8 mouse cellular contexts compared by ENCODE assay signal in the genomic region with DNA sequence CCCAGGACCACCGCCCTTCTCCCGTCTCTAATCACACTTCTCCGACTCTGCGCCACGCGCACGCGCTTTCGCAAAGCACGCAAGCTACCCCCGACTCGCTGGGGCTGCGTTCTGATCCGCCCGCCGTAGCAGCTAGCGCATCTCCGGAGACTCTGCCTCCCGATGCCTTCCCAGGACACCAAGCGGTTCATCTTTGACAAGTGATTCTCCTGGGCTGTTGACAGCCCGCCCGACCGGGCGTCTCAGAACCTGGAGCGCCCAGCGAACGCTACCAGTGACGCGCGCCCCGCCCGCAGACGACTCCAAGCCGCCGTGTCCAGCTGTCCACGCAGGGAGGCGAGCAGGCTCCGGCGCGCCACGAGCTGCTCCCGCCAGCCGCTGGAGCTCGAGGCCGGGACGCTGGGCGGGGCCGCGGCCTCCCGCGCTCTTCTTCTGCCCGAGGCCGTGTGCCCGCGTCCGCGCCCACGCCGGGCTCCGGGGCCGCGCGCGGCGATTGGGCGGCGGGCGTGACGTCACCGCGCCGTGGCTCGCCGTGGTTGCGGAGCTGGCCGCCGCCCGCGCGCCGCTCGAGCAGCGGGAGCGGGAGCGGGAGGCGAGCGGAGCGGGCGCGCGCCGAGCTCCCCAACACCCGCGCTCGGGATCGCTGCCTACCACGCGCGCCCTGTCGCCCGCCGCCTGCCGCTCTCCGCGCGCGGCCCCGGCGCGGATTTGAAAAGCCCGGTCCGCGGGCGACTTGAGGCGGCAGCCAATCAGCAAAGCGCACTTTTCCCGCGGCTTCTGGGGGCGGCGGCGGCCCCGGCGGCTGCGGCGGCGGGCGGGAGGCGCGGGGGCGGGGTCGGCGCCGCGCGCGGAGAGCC. TPM values are rescaled to one million over a fixed set of nuclear protein-coding genes. Genes with fewer than 3 reads are reported as not detected.
DNase-seq lines count a peak whose midpoint lies in the region; ATAC-seq and TF ChIP-seq lines count a peak whose summit lies in the region.

Gene Nsd2, plus strand, starts transcription at position 850 of the 857 bp plus-strand sequence.

- no peak for TF ChIP-seq CTCF in G1E (IDR thresholded peaks at IDR 0.05; ENCODE audit: low read depth, low read length)
- no peak for TF ChIP-seq CTCF in forebrain, postnatal 0 days (IDR thresholded peaks at IDR 0.05; ENCODE audit: low read depth)

- peak within 1 kb of the TSS; percentile 98 for H3K9ac ChIP-seq in forebrain, postnatal 0 days
- H3K9ac ChIP-seq in lung, embryonic 16.5 days (ENCODE audit: low read length), result peak within 1 kb of the TSS; percentile 99

- ATAC-seq in G1E (ENCODE audit: extremely low read depth, insufficient number of reproducible peaks, low FRiP score, poor library complexity, severe bottlenecking), result 0 out of 2 replicates have a peak, but pooled peaks have one; percentile 23
- ATAC-seq in forebrain, postnatal 0 days, result peak; percentile 90
- peak; percentile 88 for ATAC-seq in lung, embryonic 16.5 days (ENCODE audit: low read depth)

- H3K4me3 ChIP-seq in G1E (ENCODE audit: low read depth, low read length), result peak within 1 kb of the TSS; percentile 92
- H3K4me3 ChIP-seq in forebrain, postnatal 0 days (ENCODE audit: low read depth, low read length), result peak within 1 kb of the TSS; percentile 100
- H3K4me3 ChIP-seq in lung, embryonic 16.5 days (ENCODE audit: low read length), result peak within 1 kb of the TSS; percentile 99

- H3K4me1 ChIP-seq in G1E (ENCODE audit: insufficient read depth, low read depth, low read length), result peaks cover 52% of the 10 kb centered on the region
- H3K4me1 ChIP-seq in forebrain, postnatal 0 days (ENCODE audit: insufficient read depth), result peaks cover 21% of the 10 kb centered on the region
- H3K4me1 ChIP-seq in lung, embryonic 16.5 days (replicated peaks; ENCODE audit: control insufficient read depth, insufficient read depth, low read length), result peaks cover 20% of the 10 kb centered on the region

- peak; percentile 90 for DNase-seq in G1E (ENCODE audit: low spot score)
- peak; percentile 90 to 97 for DNase-seq in cerebellum, adult 18-20 months
- peak; percentile 99 for DNase-seq in forebrain, postnatal 0 days
- peak; percentile 91 for DNase-seq in heart, postnatal 4 days
- peak; percentile 51 for DNase-seq in layer of hippocampus, adult 9-10 months (ENCODE audit: low spot score)
- peak; percentile 62 for DNase-seq in ovary, postnatal 10 days (ENCODE audit: low spot score)
- peak; percentile 82 to 87 for DNase-seq in thymus, postnatal 10 days (ENCODE audit: low spot score in 2 of 2)

- no peaks in the 10 kb centered on the region for H3K9me3 ChIP-seq in G1E (replicated peaks)
- H3K9me3 ChIP-seq in forebrain, postnatal 0 days (ENCODE audit: low read length), result no peaks in the 10 kb centered on the region
- no peaks in the 10 kb centered on the region for H3K9me3 ChIP-seq in lung, embryonic 16.5 days (ENCODE audit: control insufficient read depth, low read length)

- no peaks in the 10 kb centered on the region for H3K27me3 ChIP-seq in G1E (ENCODE audit: insufficient read depth, low read length)
- no peaks in the 10 kb centered on the region for H3K27me3 ChIP-seq in forebrain, postnatal 0 days (ENCODE audit: insufficient read depth, low read length)
- no peaks in the 10 kb centered on the region for H3K27me3 ChIP-seq in lung, embryonic 16.5 days (ENCODE audit: control insufficient read depth, insufficient read depth, low read depth, low read length)

- H3K36me3 ChIP-seq in G1E (replicated peaks), result peaks cover 9% of the 10 kb centered on the region
- H3K36me3 ChIP-seq in forebrain, postnatal 0 days (ENCODE audit: insufficient read depth), result no peaks in the 10 kb centered on the region
- H3K36me3 ChIP-seq in lung, embryonic 16.5 days (ENCODE audit: control insufficient read depth, insufficient read depth, low read length), result no peaks in the 10 kb centered on the region

- peak within 1 kb of the TSS; percentile 99 for H3K27ac ChIP-seq in forebrain, postnatal 0 days (ENCODE audit: low read depth, low read length)
- H3K27ac ChIP-seq in lung, embryonic 16.5 days (ENCODE audit: low read length), result peak within 1 kb of the TSS; percentile 97

- peak within 1 kb of the TSS; percentile 80 for H3K4me2 ChIP-seq in forebrain, postnatal 0 days (ENCODE audit: low read depth)
- H3K4me2 ChIP-seq in lung, embryonic 16.5 days (ENCODE audit: low read depth, low read length), result peak within 1 kb of the TSS; percentile 77

- WGBS in forebrain, postnatal 0 days, result under 1% methylated on average over 59 of the region's 136 CpGs
- under 1% methylated on average over 70 of the region's 136 CpGs for WGBS in lung, embryonic 16.5 days

RNA-seq across cellular contexts. Expression of gene Nsd2, which starts in this region (rescaled TPM):
- total RNA-seq in G1E (2014; fragmentation: Nextera tagmentation) (99.6 and 110 TPM in 2 replicates), G1E (2017) (75.6 and 129 TPM in 2 replicates)
- polyA plus RNA-seq in G1E (2012), result 14.3 and 15.5 TPM in 2 replicates
- total RNA-seq in forebrain, postnatal 0 days (2014; rRNA removed), result 98.3 and 127 TPM in 2 replicates
- polyA plus RNA-seq in forebrain, postnatal 0 days (2015; fragmentation: Nextera tagmentation; extraction: Ambion mirVana), result 46.4 and 58.6 TPM in 2 replicates
- 100 to 1,000 TPM in 1 of 2 experiments, 10 to 100 TPM in 1; 96.1 to 104 TPM for total RNA-seq in heart, postnatal 4 days (2021)
- polyA plus RNA-seq in lung, embryonic 16.5 days (2015; fragmentation: Nextera tagmentation; extraction: Ambion mirVana), result 43.0 and 45.0 TPM in 2 replicates

Comparison
In these comparisons a context has a peak if more than half of its experiments do, and no peak if none do; other contexts are left out.
1. Peak in every context shown above with its lines: DNase-seq, ATAC-seq, H3K4me3 ChIP-seq and H3K27ac ChIP-seq.
2. ATAC-seq: peak in every context shown above with its lines; median percentile 90 in forebrain, postnatal 0 days; 88 in lung, embryonic 16.5 days; 23 in G1E.